Mouse (Mus musculus): ENCODE data around the gene Papolg. TPM values are rescaled to one million over a fixed set of nuclear protein-coding genes. Genes with fewer than 3 reads are reported as not detected.

Gene Papolg
- polyA plus RNA-seq, 1 experiment from 2014 or later: 4.0 TPM

DNA sequence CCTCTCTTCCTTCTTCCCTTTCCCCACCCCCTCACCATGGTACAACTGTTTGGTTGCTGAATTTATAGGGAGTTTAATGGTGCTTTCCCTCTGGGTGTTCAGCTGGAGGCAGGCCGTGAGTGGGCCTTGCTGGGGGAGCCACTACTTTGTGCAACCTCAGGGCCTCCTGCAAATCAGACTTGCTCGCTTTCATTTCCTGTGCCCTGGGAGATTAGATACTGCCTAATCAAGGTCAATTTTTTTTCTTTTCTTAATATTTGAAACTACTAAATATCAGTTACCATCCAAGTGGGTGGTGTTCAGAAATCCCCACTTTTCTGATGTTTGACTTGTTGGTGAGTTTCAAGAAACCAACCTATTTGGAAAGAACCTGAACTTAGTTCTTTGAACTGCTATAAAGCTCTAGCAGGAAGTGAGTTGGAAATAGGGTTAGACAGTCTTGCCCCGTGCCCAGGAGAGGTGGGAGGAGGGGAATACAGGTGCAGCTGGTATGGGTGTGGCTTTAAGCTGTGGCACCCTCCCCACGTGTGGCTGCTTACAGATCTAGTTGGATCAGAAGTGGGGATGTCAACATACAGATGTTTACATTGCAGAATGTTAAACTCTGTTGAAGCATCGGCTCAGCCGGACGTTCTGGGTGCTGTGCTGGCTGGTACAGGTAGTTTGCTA, 38.9 kb downstream of the Papolg start:
- H3K9me3 ChIP-seq (replicated peaks; ENCODE audit: control insufficient read depth, low read length): no peaks in the 10 kb centered on the region
- no peak for ATAC-seq (ENCODE audit: low read depth)
- WGBS (ENCODE audit: insufficient replicate concordance): 45% methylated on average over 7 of the region's 7 CpGs
- no peak overlapping the region for H3K4me2 ChIP-seq (ENCODE audit: low read depth, low read length)
- H3K36me3 ChIP-seq (ENCODE audit: control insufficient read depth, insufficient read depth): peaks cover 10% of the 10 kb centered on the region
- H3K27ac ChIP-seq (ENCODE audit: low read length): no peak overlapping the region
- H3K27me3 ChIP-seq (ENCODE audit: control insufficient read depth, insufficient read depth, low read depth, low read length): no peaks in the 10 kb centered on the region
- H3K4me1 ChIP-seq (ENCODE audit: control insufficient read depth, low read depth, low read length): no peaks in the 10 kb centered on the region
- H3K4me3 ChIP-seq (ENCODE audit: low read depth, low read length): no peak overlapping the region
- no peak overlapping the region for H3K9ac ChIP-seq (ENCODE audit: low read depth, low read length)

DNA sequence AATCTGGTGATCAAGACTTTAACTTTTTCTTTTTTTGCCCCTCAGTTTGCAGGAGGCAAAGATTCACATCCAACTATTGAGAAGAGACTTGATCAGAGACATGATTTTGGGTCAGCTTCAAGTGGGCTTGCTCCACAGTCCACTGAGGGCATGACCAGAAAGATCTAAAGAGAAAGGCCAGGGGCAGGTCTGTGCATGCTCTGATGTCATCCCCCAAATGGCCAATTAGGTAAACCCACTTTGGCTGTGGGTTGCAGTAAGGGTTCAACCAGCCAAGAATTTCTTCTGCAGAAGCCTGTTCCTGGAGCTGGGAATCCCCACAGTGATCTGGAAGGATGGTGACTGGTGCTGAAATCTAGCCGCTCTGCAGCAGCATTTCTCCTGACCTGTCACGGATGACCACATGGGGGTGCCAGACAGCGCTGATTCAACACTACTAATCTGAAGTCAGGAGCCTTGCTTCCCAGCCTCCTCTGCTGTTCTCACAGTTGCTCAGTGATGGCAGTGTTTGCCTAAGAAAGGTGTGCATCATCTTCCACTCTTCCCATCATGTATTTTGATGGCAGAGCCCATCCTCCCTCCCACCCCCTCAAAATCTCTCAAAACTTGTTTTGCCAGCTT, 39.8 kb downstream of the Papolg start:
- no peaks in the 10 kb centered on the region for H3K4me1 ChIP-seq (ENCODE audit: control insufficient read depth, low read depth, low read length)
- ATAC-seq (ENCODE audit: low read depth): no peak
- peaks cover 9% of the 10 kb centered on the region for H3K36me3 ChIP-seq (ENCODE audit: control insufficient read depth, insufficient read depth)
- no peak overlapping the region for H3K9ac ChIP-seq (ENCODE audit: low read depth, low read length)
- no peak overlapping the region for H3K27ac ChIP-seq (ENCODE audit: low read length)
- no peak overlapping the region for H3K4me3 ChIP-seq (ENCODE audit: low read depth, low read length)
- whole genome bisulfite sequencing (ENCODE audit: insufficient replicate concordance): 13% methylated on average over 3 of the region's 3 CpGs
- H3K4me2 ChIP-seq (ENCODE audit: low read depth, low read length): no peak overlapping the region
- no peaks in the 10 kb centered on the region for H3K9me3 ChIP-seq (replicated peaks; ENCODE audit: control insufficient read depth, low read length)
- no peaks in the 10 kb centered on the region for H3K27me3 ChIP-seq (ENCODE audit: control insufficient read depth, insufficient read depth, low read depth, low read length)

- no peaks in the 10 kb centered on the region for H3K4me1 ChIP-seq (ENCODE audit: control insufficient read depth, low read depth, low read length)
- no peaks in the 10 kb centered on the region for H3K27me3 ChIP-seq (ENCODE audit: control insufficient read depth, insufficient read depth, low read depth, low read length)
- no peak overlapping the region for H3K9ac ChIP-seq (ENCODE audit: low read depth, low read length)
- H3K36me3 ChIP-seq (ENCODE audit: control insufficient read depth, insufficient read depth): peaks cover 4% of the 10 kb centered on the region; the same call in 1 of the 2 replicates
- H3K4me3 ChIP-seq (ENCODE audit: low read depth, low read length): no peak overlapping the region
- no peak overlapping the region for H3K27ac ChIP-seq (ENCODE audit: low read length)
- no peak overlapping the region for H3K4me2 ChIP-seq (ENCODE audit: low read depth, low read length)
- no peaks in the 10 kb centered on the region for H3K9me3 ChIP-seq (replicated peaks; ENCODE audit: control insufficient read depth, low read length)
- WGBS (ENCODE audit: insufficient replicate concordance): 59% methylated on average over 5 of the region's 5 CpGs
- no peak for ATAC-seq (ENCODE audit: low read depth)
These were observed 41.7 kb downstream of the Papolg start for GRCm38 (mm10) chr11:23853306-23853705.

DNA sequence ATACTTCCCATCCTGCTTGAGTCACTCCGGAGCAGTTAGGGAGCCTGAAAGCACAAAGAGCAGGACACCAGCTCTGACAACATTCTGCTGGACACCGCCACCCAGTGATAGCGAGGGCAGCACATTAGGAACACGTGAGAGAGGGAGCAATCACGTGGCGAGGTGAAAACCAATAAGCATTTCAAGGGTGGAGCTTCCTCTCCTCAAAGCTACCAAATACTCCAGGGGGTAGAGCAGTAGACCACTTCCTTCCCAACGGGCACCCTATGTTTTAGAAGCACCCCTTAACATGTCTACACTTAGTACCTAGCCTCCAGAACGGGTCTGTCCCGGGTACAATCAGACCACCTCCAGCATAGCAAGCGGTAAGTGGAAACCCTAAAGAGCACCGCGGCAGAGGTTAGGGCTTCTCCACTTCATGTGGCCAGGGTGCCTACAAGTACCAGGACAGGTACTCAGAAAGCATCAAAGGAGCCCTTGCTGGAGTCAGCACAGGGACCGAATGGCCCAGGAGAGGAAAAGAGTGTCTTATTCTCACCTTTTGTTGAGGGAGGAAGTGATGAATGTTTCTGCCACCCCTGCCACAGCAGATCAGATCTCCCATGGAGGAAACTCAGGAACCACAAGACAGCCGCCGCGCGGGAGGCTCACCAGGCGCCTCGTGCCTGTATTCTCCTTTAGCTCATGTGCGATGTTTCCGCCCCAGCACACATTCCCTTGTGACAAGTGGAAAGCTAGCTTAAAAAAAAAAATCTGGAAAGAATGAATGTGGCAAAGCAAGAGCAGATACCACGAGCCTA, 48.8 kb downstream of the Papolg start:
- 27% methylated on average over 22 of the region's 22 CpGs for WGBS (ENCODE audit: insufficient replicate concordance)
- no peaks in the 10 kb centered on the region for H3K27me3 ChIP-seq (ENCODE audit: control insufficient read depth, insufficient read depth, low read depth, low read length)
- no peak for ATAC-seq (ENCODE audit: low read depth)

DNA sequence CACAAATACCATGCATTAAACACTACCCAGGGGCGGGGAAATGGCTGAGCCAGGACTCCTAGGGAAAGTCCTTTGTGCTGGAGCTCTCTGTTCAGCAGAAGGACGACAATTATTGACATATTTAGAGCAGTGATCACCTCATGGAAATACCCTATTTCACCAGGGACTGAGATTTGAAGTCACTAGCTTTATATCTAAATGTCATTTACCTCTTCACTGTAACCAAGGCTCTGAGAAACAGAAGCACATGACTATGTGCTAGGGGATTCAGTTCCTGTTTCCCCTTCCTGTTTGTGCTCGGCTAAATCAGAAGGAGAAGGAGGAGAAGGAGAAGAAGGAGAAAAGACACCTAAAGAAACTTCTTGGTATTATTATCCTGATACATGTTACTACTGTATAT, 71.8 kb downstream of the Papolg start:
- H3K36me3 ChIP-seq (ENCODE audit: control insufficient read depth, insufficient read depth): no peaks in the 10 kb centered on the region
- ATAC-seq (ENCODE audit: low read depth): no peak
- H3K4me3 ChIP-seq (ENCODE audit: low read depth, low read length): no peak overlapping the region
- no peaks in the 10 kb centered on the region for H3K9me3 ChIP-seq (replicated peaks; ENCODE audit: control insufficient read depth, low read length)
- no peak overlapping the region for H3K9ac ChIP-seq (ENCODE audit: low read depth, low read length)
- no peaks in the 10 kb centered on the region; the same call in 1 of the 2 replicates for H3K4me1 ChIP-seq (ENCODE audit: control insufficient read depth, low read depth, low read length)
- H3K27ac ChIP-seq (ENCODE audit: low read length): no peak overlapping the region
- H3K4me2 ChIP-seq (ENCODE audit: low read depth, low read length): no peak overlapping the region
- WGBS (ENCODE audit: insufficient replicate concordance): 30% methylated on average over 3 of the region's 3 CpGs
- H3K27me3 ChIP-seq (ENCODE audit: control insufficient read depth, insufficient read depth, low read depth, low read length): no peaks in the 10 kb centered on the region

More for the DNA sequence above, 48.8 kb downstream of the Papolg start:
- no peak overlapping the region for H3K4me2 ChIP-seq (ENCODE audit: low read depth, low read length)
- H3K36me3 ChIP-seq (ENCODE audit: control insufficient read depth, insufficient read depth): no peaks in the 10 kb centered on the region
- H3K27ac ChIP-seq (ENCODE audit: low read length): no peak overlapping the region
- no peak overlapping the region for H3K4me3 ChIP-seq (ENCODE audit: low read depth, low read length)
- H3K9me3 ChIP-seq (replicated peaks; ENCODE audit: control insufficient read depth, low read length): no peaks in the 10 kb centered on the region
- no peak overlapping the region for H3K9ac ChIP-seq (ENCODE audit: low read depth, low read length)
- H3K4me1 ChIP-seq (ENCODE audit: control insufficient read depth, low read depth, low read length): no peaks in the 10 kb centered on the region

DNA sequence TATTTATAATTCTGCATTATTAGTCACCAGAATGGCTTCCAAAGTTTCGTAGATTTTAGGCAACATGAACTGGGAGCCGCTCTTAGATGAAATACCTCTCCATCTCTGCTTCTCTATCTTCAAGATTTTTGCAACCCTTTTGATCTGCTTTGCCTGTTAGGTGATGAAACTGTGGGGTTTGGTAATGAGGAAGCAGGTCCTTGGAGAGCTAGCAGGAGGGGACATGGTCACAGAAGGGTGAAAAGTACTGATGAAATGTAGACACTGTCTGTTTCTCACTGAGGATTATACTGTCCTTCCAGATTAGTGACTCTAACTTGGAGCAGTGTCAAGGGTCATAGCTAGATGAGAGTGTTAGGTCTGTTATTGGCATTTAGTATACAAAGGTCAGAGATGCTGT, 73.4 kb downstream of the Papolg start:
- no peak overlapping the region for H3K27ac ChIP-seq (ENCODE audit: low read length)
- H3K9ac ChIP-seq (ENCODE audit: low read depth, low read length): no peak overlapping the region
- H3K9me3 ChIP-seq (replicated peaks; ENCODE audit: control insufficient read depth, low read length): no peaks in the 10 kb centered on the region
- H3K27me3 ChIP-seq (ENCODE audit: control insufficient read depth, insufficient read depth, low read depth, low read length): no peaks in the 10 kb centered on the region
- no peaks in the 10 kb centered on the region for H3K36me3 ChIP-seq (ENCODE audit: control insufficient read depth, insufficient read depth)
- WGBS (ENCODE audit: insufficient replicate concordance): 46% methylated on average over 2 of the region's 2 CpGs
- no peak overlapping the region for H3K4me2 ChIP-seq (ENCODE audit: low read depth, low read length)
- no peak for ATAC-seq (ENCODE audit: low read depth)
- no peaks in the 10 kb centered on the region; the same call in 1 of the 2 replicates for H3K4me1 ChIP-seq (ENCODE audit: control insufficient read depth, low read depth, low read length)
- H3K4me3 ChIP-seq (ENCODE audit: low read depth, low read length): no peak overlapping the region

DNA sequence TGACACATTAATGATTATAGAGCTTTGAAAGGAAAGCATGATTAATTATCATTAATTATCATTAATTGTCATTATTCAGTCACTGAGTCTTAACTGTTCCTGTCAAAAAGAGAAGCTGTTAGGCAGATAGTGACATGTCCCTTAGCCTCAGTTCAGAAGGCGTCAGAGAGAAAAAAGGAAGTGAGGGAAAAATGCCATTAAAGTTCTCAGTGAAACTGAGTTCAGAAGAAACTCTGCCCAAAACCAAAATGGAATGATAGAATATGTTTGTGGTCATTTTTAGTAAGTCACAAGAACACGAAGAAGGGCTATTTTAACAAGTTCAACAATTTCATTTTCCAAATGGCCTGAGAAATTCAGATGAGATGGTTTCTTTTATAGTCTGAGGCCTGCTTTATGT, 74.1 kb downstream of the Papolg start:
- no peaks in the 10 kb centered on the region for H3K9me3 ChIP-seq (replicated peaks; ENCODE audit: control insufficient read depth, low read length)
- H3K9ac ChIP-seq (ENCODE audit: low read depth, low read length): no peak overlapping the region
- no peak overlapping the region for H3K27ac ChIP-seq (ENCODE audit: low read length)
- WGBS (ENCODE audit: insufficient replicate concordance): 26% methylated on average over 2 of the region's 2 CpGs
- H3K27me3 ChIP-seq (ENCODE audit: control insufficient read depth, insufficient read depth, low read depth, low read length): no peaks in the 10 kb centered on the region
- no peaks in the 10 kb centered on the region for H3K36me3 ChIP-seq (ENCODE audit: control insufficient read depth, insufficient read depth)
- H3K4me3 ChIP-seq (ENCODE audit: low read depth, low read length): no peak overlapping the region
- no peaks in the 10 kb centered on the region; the same call in 1 of the 2 replicates for H3K4me1 ChIP-seq (ENCODE audit: control insufficient read depth, low read depth, low read length)
- no peak for ATAC-seq (ENCODE audit: low read depth)
- H3K4me2 ChIP-seq (ENCODE audit: low read depth, low read length): no peak overlapping the region

- H3K4me3 ChIP-seq (ENCODE audit: low read depth, low read length): no peak overlapping the region
- H3K27ac ChIP-seq (ENCODE audit: low read length): no peak overlapping the region
- H3K36me3 ChIP-seq (ENCODE audit: control insufficient read depth, insufficient read depth): no peaks in the 10 kb centered on the region
- WGBS (ENCODE audit: insufficient replicate concordance): 11% methylated on average over 1 of the region's 1 CpGs
- no peaks in the 10 kb centered on the region for H3K27me3 ChIP-seq (ENCODE audit: control insufficient read depth, insufficient read depth, low read depth, low read length)
- no peak for ATAC-seq (ENCODE audit: low read depth)
- H3K4me2 ChIP-seq (ENCODE audit: low read depth, low read length): no peak overlapping the region
- H3K4me1 ChIP-seq (ENCODE audit: control insufficient read depth, low read depth, low read length): no peaks in the 10 kb centered on the region; the same call in 1 of the 2 replicates
- H3K9me3 ChIP-seq (replicated peaks; ENCODE audit: control insufficient read depth, low read length): no peaks in the 10 kb centered on the region
- no peak overlapping the region for H3K9ac ChIP-seq (ENCODE audit: low read depth, low read length)
These were observed 76.3 kb downstream of the Papolg start for GRCm38 (mm10) chr11:23818745-23819144.
